Mouse (Mus musculus) embryonic facial prominence, embryonic 13.5 days (tissue): ENCODE measurements around the gene Aff1. TPM values are rescaled to one million over a fixed set of nuclear protein-coding genes. Genes with fewer than 3 reads are reported as not detected.

Experiments used
- ATAC-seq: fragments of 200-750 bp; cut with Nextera tagmentation; 2 replicates; pipeline ENCODE4 v1.8.0; 2017; ENCODE audit warnings: low read depth; ENCODE audit not compliant: insufficient number of reproducible peaks, insufficient read depth, low FRiP score, low TSS enrichment
- H3K27ac ChIP-seq: fragments of 300-500 bp; sonication (generic); 2 replicates; pipeline ENCODE4 v1.5.1; 2015; ENCODE audit warnings: moderate library complexity, mild to moderate bottlenecking, inconsistent platforms
- H3K27me3 ChIP-seq: fragments of 300-500 bp; sonication (generic); 2 replicates; pipeline ENCODE4 v1.6.1; 2015; ENCODE audit warnings: mild to moderate bottlenecking, inconsistent platforms
- H3K36me3 ChIP-seq: fragments of 300-500 bp; sonication (generic); 2 replicates; pipeline ENCODE4 v1.6.1; 2015; ENCODE audit warnings: mild to moderate bottlenecking, inconsistent platforms
- H3K4me1 ChIP-seq: fragments of 300-500 bp; sonication (generic); 2 replicates; pipeline ENCODE4 v1.6.1; 2015; ENCODE audit warnings: inconsistent platforms
- H3K4me2 ChIP-seq: fragments of 300-500 bp; sonication (generic); 2 replicates; pipeline ENCODE4 v1.6.1; 2015; ENCODE audit warnings: moderate library complexity, mild to moderate bottlenecking, inconsistent platforms
- H3K4me3 ChIP-seq: fragments of 300-500 bp; sonication (generic); 2 replicates; pipeline ENCODE4 v1.5.1; 2015; ENCODE audit warnings: mild to moderate bottlenecking, inconsistent platforms
- H3K9ac ChIP-seq: fragments of 300-500 bp; sonication (generic); 2 replicates; pipeline ENCODE4 v1.6.1; 2015; ENCODE audit warnings: mild to moderate bottlenecking, inconsistent platforms
- H3K9me3 ChIP-seq: fragments of 300-500 bp; sonication (generic); 2 replicates; pipeline ENCODE4 v1.6.1; 2016; ENCODE audit warnings: inconsistent platforms
- WGBS: fragments of 180-500 bp; shearing (Covaris S2); methylation state at CpG from one replicate; pipeline ENCODE4 v1.1.7; 2015; ENCODE audit warnings: mixed read lengths; 5-methylcytosine and 5-hydroxymethylcytosine counted together
- polyA plus RNA-seq: library from polyadenylated mRNA; unstranded; fragments of >200 nt; fragmentation: Nextera tagmentation; extraction: Ambion mirVana; gene quantifications from 2 replicates; pipeline ENCODE4 v1.2.1, GENCODE M21; 2015

Aff1 gene
- polyA plus RNA-seq, 1 experiment from 2014 or later, result 5.2 TPM

GRCm38 (mm10) chr5:103740093-103740902, 48.1 kb downstream of the Aff1 start:
- Histone ChIP-seq H3K27ac (no peak overlapping the region), H3K36me3 (no peaks in the 10 kb centered on the region), H3K4me3 (no peak overlapping the region), H3K9me3 (no peaks in the 10 kb centered on the region), H3K4me1 (peaks cover 12% of the 10 kb centered on the region; the same call in 1 of the 2 replicates), H3K9ac (no peak overlapping the region), H3K27me3 (peaks cover 6% of the 10 kb centered on the region), H3K4me2 (no peak overlapping the region)
- 75% methylated on average over 5 of the region's 5 CpGs for WGBS
- no peak for ATAC-seq

DNA sequence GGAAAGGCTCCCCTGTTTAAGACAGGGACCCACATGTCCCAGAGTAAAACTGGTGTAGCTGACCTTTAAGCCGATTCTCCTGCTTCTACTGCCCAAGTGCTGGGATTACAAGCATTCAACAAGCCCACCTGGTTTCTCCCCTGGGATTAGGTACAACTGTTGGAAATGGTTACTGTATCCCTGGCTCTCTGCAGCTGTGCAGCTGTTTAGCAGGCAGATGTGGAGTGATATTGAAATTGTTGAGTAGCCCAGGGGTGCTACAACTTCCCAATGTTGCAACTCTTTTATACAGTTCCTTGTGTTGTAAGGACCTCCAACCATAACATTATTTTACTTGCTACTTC, 48.7 kb downstream of the Aff1 start:
- ATAC-seq, result no peak
- H3K27ac ChIP-seq, result no peak overlapping the region
- 67% methylated on average over 1 of the region's 1 CpGs for WGBS
- H3K4me2 ChIP-seq, result no peak overlapping the region
- H3K4me1 ChIP-seq, result peaks cover 12% of the 10 kb centered on the region; the same call in 1 of the 2 replicates
- H3K27me3 ChIP-seq, result peaks cover 6% of the 10 kb centered on the region
- H3K36me3 ChIP-seq, result no peaks in the 10 kb centered on the region
- no peaks in the 10 kb centered on the region for H3K9me3 ChIP-seq
- H3K9ac ChIP-seq, result no peak overlapping the region
- H3K4me3 ChIP-seq, result no peak overlapping the region

DNA sequence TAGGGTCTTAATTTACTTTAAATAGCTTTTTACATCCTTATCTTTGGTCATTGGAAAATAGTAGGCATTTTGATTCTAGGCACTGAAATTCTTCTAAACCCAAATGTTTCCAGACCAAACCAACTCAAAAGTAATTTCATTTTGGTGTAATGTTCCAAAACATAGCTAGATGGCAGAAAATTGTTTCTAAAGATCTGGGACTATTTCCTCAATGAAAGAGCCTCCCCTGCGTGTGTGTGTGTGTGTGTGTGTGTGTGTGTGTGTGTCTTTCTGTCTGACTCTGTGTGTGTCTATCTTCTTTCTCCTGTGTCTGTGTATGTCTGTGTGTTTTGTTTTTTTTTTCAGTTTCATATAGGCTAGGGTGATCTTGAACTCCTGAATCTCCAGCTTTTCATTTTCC, 49.3 kb downstream of the Aff1 start:
- no peak overlapping the region for H3K27ac ChIP-seq
- WGBS, result 48% methylated on average over 1 of the region's 1 CpGs
- no peak overlapping the region for H3K9ac ChIP-seq
- H3K27me3 ChIP-seq, result peaks cover 6% of the 10 kb centered on the region
- H3K4me3 ChIP-seq, result no peak overlapping the region
- ATAC-seq, result no peak
- peaks cover 12% of the 10 kb centered on the region; the same call in 1 of the 2 replicates for H3K4me1 ChIP-seq
- no peaks in the 10 kb centered on the region for H3K9me3 ChIP-seq
- no peaks in the 10 kb centered on the region for H3K36me3 ChIP-seq
- H3K4me2 ChIP-seq, result no peak overlapping the region

DNA sequence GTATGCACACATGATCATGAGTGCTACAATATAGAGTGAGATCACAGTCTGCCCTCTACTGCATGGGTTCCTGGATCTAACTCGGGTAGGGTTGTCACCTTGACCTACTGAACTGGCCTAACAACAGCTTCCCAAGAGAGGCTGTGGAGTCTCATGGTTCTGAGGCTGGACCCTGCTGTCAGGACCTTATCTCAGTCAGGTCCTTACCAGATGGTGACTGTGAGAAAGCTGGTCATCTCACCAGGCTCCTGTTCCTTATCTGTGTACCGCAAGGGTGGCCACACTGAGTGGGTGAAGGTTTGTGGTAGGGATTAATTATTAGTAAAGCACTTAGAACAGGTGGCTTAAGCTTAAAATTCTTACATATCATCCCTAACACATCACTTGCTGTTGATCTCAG, 49.8 kb downstream of the Aff1 start:
- no peak overlapping the region for H3K4me3 ChIP-seq
- H3K9ac ChIP-seq, result no peak overlapping the region
- H3K4me1 ChIP-seq, result peaks cover 12% of the 10 kb centered on the region; the same call in 1 of the 2 replicates
- WGBS, result 82% methylated on average over 2 of the region's 2 CpGs
- H3K4me2 ChIP-seq, result no peak overlapping the region
- no peak for ATAC-seq
- no peaks in the 10 kb centered on the region for H3K36me3 ChIP-seq
- H3K9me3 ChIP-seq, result no peaks in the 10 kb centered on the region
- no peak overlapping the region for H3K27ac ChIP-seq
- peaks cover 6% of the 10 kb centered on the region for H3K27me3 ChIP-seq

- 74% methylated on average over 6 of the region's 6 CpGs for WGBS
- Histone ChIP-seq H3K27me3 (peaks cover 6% of the 10 kb centered on the region), H3K9me3 (no peaks in the 10 kb centered on the region), H3K9ac (no peak overlapping the region), H3K4me2 (no peak overlapping the region), H3K36me3 (no peaks in the 10 kb centered on the region), H3K4me3 (no peak overlapping the region), H3K4me1 (no peaks in the 10 kb centered on the region), H3K27ac (no peak overlapping the region)
- ATAC-seq, result no peak
These were observed 52.4 kb downstream of the Aff1 start for GRCm38 (mm10) chr5:103744531-103744930.

DNA sequence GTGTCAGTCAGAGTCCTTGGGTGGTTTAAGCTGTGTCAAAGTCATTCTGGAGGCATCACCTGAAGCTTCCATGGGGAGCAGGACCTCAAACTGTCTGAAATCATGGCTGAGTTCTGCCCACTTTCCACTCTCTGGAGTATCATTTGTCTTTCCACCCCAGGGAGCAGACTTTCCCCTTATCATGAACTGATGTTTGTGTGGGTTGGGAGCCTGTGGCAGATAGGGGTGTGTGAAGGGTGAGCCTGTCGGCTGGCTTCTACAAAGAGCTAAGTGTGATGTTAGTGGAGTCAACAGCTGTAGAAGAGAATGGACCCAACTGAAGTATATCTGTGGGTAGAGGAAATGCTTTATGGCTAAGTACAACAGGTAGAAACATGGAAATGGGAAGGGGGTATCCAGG, 53.5 kb downstream of the Aff1 start:
- no peak overlapping the region for H3K27ac ChIP-seq
- H3K9me3 ChIP-seq, result no peaks in the 10 kb centered on the region
- ATAC-seq, result no peak
- H3K9ac ChIP-seq, result no peak overlapping the region
- H3K4me2 ChIP-seq, result no peak overlapping the region
- H3K4me1 ChIP-seq, result peaks cover 5% of the 10 kb centered on the region; the same call in 1 of the 2 replicates
- H3K27me3 ChIP-seq, result peaks cover 3% of the 10 kb centered on the region; the same call in 1 of the 2 replicates
- WGBS, result 95% methylated on average over 1 of the region's 1 CpGs
- no peaks in the 10 kb centered on the region for H3K36me3 ChIP-seq
- no peak overlapping the region for H3K4me3 ChIP-seq

- Histone ChIP-seq H3K9me3 (no peaks in the 10 kb centered on the region), H3K4me1 (peaks cover 5% of the 10 kb centered on the region; the same call in 1 of the 2 replicates), H3K27ac (no peak overlapping the region), H3K27me3 (peaks cover 3% of the 10 kb centered on the region; the same call in 1 of the 2 replicates), H3K4me2 (no peak overlapping the region), H3K4me3 (no peak overlapping the region), H3K9ac (no peak overlapping the region), H3K36me3 (no peaks in the 10 kb centered on the region)
- 92% methylated on average over 3 of the region's 3 CpGs for WGBS
- no peak for ATAC-seq
These were observed 54.4 kb downstream of the Aff1 start for GRCm38 (mm10) chr5:103746561-103747085.

GRCm38 (mm10) chr5:103747098-103747497, 54.9 kb downstream of the Aff1 start:
- peaks cover 5% of the 10 kb centered on the region; the same call in 1 of the 2 replicates for H3K4me1 ChIP-seq
- H3K9ac ChIP-seq, result no peak overlapping the region
- H3K4me3 ChIP-seq, result no peak overlapping the region
- H3K27me3 ChIP-seq, result peaks cover 3% of the 10 kb centered on the region; the same call in 1 of the 2 replicates
- no peaks in the 10 kb centered on the region for H3K36me3 ChIP-seq
- ATAC-seq, result no peak
- H3K9me3 ChIP-seq, result no peaks in the 10 kb centered on the region
- no peak overlapping the region for H3K27ac ChIP-seq
- 82% methylated on average over 2 of the region's 2 CpGs for WGBS
- H3K4me2 ChIP-seq, result no peak overlapping the region

GRCm38 (mm10) chr5:103748343-103748742, 56.2 kb downstream of the Aff1 start:
- Histone ChIP-seq H3K9me3 (no peaks in the 10 kb centered on the region), H3K4me2 (no peak overlapping the region), H3K27ac (no peak overlapping the region), H3K36me3 (no peaks in the 10 kb centered on the region), H3K4me1 (peaks cover 12% of the 10 kb centered on the region), H3K27me3 (peaks cover 9% of the 10 kb centered on the region), H3K4me3 (no peak overlapping the region), H3K9ac (no peak overlapping the region)
- ATAC-seq, result no peak

- no peak overlapping the region for H3K4me2 ChIP-seq
- no peak overlapping the region; the same call in 1 of the 2 replicates for H3K27ac ChIP-seq
- H3K36me3 ChIP-seq, result no peaks in the 10 kb centered on the region
- H3K4me1 ChIP-seq, result peaks cover 13% of the 10 kb centered on the region
- 17% methylated on average over 7 of the region's 7 CpGs for WGBS
- H3K4me3 ChIP-seq, result no peak overlapping the region
- H3K9me3 ChIP-seq, result no peaks in the 10 kb centered on the region
- no peak for ATAC-seq
- H3K27me3 ChIP-seq, result peaks cover 7% of the 10 kb centered on the region
- H3K9ac ChIP-seq, result no peak overlapping the region
These were observed 57.5 kb downstream of the Aff1 start for GRCm38 (mm10) chr5:103749465-103750285.

DNA sequence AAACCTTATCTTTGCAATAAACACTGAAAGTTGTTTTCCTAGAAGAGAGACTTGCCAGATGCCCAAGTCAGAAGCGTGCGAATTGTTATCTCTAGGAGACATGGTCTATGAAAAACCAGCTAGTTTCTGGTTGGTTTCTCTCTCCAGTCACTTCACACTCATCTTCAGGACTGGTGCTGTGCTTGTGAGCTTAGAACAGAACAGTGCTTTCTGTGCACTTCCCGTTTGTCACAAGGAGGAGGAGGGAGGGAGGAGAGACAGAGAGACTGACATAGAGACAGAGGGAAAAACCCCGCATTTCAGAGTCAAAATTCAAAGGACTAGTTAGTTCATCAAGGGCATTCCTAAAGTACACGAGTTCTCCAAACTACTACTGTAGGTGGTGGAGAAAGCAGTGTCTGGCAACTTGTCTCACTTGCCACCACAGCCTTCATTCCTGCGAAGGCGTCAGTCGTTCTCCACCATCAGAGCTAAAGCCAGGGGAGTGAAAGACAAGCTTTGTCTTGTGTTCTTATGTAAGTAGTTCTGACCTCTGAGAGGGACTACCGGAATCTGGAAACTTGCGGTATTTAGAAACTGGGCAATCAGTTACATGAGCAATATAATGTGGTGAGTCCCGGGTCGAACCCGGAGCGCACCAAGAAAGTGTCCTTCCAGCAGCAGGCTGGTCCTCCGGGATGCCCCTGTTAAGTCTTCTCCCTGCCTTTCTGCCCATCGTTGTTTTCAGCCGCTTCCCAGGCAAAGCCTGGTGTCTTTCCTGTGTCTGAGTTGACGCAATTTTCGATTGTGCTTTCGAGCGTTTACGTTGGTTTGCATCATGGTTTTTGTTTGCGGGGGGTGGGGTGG, 60.7 kb downstream of the Aff1 start:
- Histone ChIP-seq H3K27ac (peak overlapping the region; percentile 91), H3K4me2 (peak overlapping the region; percentile 78), H3K9me3 (no peaks in the 10 kb centered on the region), H3K27me3 (peaks cover 24% of the 10 kb centered on the region), H3K4me3 (peak overlapping the region; percentile 75), H3K9ac (peak overlapping the region; percentile 80), H3K36me3 (no peaks in the 10 kb centered on the region), H3K4me1 (peaks cover 16% of the 10 kb centered on the region)
- ATAC-seq, result no peak
- WGBS, result 3% methylated on average over 23 of the region's 23 CpGs
